Mouse (Mus musculus) ES-Bruce4 (cell line): ENCODE results near the gene Copb2. TPM values are rescaled to one million over a fixed set of nuclear protein-coding genes. Genes with fewer than 3 reads are reported as not detected.

ENCODE experiments used
- H3K27ac ChIP-seq: 2 replicates; pipeline ENCODE4 v1.5.1; 2012; ENCODE audit warnings: low read length, inconsistent platforms; ENCODE audit not compliant: insufficient read depth
- H3K27me3 ChIP-seq: 2 replicates; pipeline ENCODE4 v1.6.1; 2012; ENCODE audit warnings: mild to moderate bottlenecking, low read length, inconsistent platforms; ENCODE audit not compliant: control insufficient read depth, poor library complexity, insufficient read depth, severe bottlenecking
- H3K36me3 ChIP-seq: 2 replicates; pipeline ENCODE4 v1.6.1; 2012; ENCODE audit warnings: inconsistent platforms, mild to moderate bottlenecking, low read length, moderate library complexity; ENCODE audit not compliant: control insufficient read depth, poor library complexity, insufficient read depth, severe bottlenecking
- H3K4me1 ChIP-seq: one replicate; pipeline ENCODE4 v1.8.1; 2011; ENCODE audit warnings: low read length; ENCODE audit not compliant: control insufficient read depth, insufficient read depth
- H3K4me3 ChIP-seq: 2 replicates; pipeline ENCODE4 v1.5.1; 2011; ENCODE audit warnings: low read depth, mild to moderate bottlenecking, low read length
- H3K9ac ChIP-seq: 2 replicates; pipeline ENCODE4 v1.6.1; 2012; ENCODE audit warnings: low read depth, mild to moderate bottlenecking, inconsistent platforms; ENCODE audit not compliant: poor library complexity, severe bottlenecking
- H3K9me3 ChIP-seq: replicated peaks from 2 replicates; pipeline ENCODE4 v1.6.1; 2012; ENCODE audit warnings: mild to moderate bottlenecking, low read length, inconsistent platforms; ENCODE audit not compliant: control insufficient read depth, poor library complexity, insufficient read depth, severe bottlenecking
- CTCF ChIP-seq: IDR thresholded peaks from one replicate; pipeline ENCODE4 v1.8.1; 2011; ENCODE audit warnings: low read depth, low read length
- EP300 ChIP-seq: IDR thresholded peaks from 2 replicates; pipeline ENCODE4 v1.6.1; 2011; ENCODE audit warnings: low read depth, low read length; ENCODE audit not compliant: insufficient read depth
- POLR2A ChIP-seq: IDR thresholded peaks from one replicate; pipeline ENCODE4 v1.8.1; 2011; ENCODE audit warnings: low read length; ENCODE audit not compliant: insufficient read depth
- polyA plus RNA-seq: library from polyadenylated mRNA; stranded (reverse); fragments of >200 nt; gene quantifications from 2 replicates; pipeline ENCODE4 v1.2.4, GENCODE M21; 2011; ENCODE audit warnings: low read depth; ENCODE audit not compliant: missing spikeins, insufficient read depth, insufficient read length

The Copb2 gene
- polyA plus RNA-seq, 1 experiment, result 146 TPM

DNA sequence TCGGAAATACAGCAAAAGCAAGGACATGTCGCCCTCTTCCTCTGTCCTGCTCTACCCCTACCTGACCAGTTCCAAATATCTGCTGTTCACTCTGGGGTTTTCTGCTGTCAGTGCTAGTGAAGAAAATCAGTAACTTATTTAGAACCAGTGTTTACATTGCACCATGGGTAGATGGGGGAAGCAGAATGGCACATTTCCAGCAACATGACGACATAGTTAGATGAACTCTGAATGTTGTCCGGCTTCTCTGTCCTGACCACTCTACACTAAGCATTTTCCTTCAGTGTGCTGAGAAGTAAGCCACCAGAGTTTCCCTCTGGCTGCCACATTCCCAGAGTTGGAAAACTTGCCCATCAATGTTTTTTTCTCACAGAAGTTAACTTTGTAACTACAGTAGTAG is 20.3 kb downstream of the Copb2 start:
- Histone ChIP-seq H3K4me3 (no peak overlapping the region), H3K36me3 (peaks cover 39% of the 10 kb centered on the region), H3K4me1 (no peaks in the 10 kb centered on the region), H3K9me3 (no peaks in the 10 kb centered on the region), H3K27ac (no peak overlapping the region), H3K27me3 (no peaks in the 10 kb centered on the region), H3K9ac (no peak overlapping the region)
- TF ChIP-seq EP300 (no peak), POLR2A (no peak), CTCF (no peak)

DNA sequence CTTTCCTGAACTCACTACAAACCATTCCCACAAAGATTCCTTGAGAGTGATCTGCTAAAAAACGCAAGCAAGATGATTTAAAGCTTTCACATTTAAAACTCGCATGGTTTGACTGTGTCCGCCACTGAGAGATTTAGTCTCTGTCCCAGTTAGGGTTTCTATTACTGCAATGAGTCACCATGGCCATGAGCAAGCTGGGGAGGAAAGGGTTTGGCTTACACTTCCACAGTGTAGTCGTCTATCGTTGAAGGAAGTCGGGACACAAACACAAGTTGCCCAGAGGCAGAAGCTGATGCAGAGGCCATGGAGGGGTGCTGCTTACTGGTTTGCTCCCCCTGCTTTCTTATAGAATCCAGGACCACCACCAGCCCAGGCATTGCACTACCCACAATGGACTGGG is 36.6 kb downstream of the Copb2 start:
- Histone ChIP-seq H3K9ac (no peak overlapping the region), H3K36me3 (peaks cover 5% of the 10 kb centered on the region; the same call in 1 of the 2 replicates), H3K9me3 (no peaks in the 10 kb centered on the region), H3K27me3 (no peaks in the 10 kb centered on the region), H3K4me1 (no peaks in the 10 kb centered on the region), H3K27ac (no peak overlapping the region), H3K4me3 (no peak overlapping the region)
- TF ChIP-seq CTCF, result no peak
- no peak for TF ChIP-seq POLR2A
- TF ChIP-seq EP300, result no peak

DNA sequence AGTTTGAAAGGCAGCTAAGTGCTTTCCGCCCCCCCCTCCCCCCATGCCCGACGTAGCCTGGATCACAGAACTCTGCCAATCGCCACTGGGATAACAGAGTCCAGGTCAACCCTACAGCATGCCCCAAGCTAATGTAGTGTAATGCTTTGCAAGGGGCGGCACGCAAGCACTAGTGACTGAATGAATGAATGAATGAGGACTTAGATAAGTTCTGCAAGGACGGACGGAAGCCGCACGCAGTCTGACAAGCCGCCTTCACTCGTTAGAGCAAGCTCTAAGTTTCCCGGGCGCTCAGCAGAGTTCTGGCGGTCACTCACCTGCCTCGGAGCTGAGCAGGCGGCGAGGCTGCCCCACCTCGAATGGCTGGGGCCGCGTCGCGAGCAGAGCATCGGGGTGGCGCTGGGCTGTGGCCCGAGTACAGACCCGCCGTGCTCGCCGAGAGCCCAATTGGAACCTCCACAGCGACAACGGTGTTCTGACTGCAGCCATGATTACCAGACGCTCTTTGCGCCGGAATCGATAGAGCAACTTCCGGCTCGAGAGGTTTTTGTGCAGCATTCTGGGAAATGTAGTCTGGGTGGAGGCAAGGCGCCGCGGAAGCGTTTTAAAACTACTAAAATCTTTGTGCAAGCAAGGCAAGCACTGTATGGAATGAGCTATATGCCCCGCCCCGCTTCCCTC is 37.8 kb downstream of the Copb2 start, which contains the start of gene Mrps22:
TSS of gene Mrps22 (minus strand) at position 505 of the 681 bp plus-strand sequence.
- no peaks in the 10 kb centered on the region for H3K4me1 ChIP-seq
- H3K4me3 ChIP-seq, result peak within 1 kb of the TSS; percentile 94
- no peak for TF ChIP-seq EP300
- no peak for TF ChIP-seq CTCF
- peak; percentile 63 for TF ChIP-seq POLR2A
- peak within 1 kb of the TSS; percentile 69 for H3K9ac ChIP-seq
- H3K27me3 ChIP-seq, result no peaks in the 10 kb centered on the region
- H3K9me3 ChIP-seq, result no peaks in the 10 kb centered on the region
- H3K36me3 ChIP-seq, result 0 out of 2 replicates have a peak, but pooled peaks cover 4% of the 10 kb centered on the region
- no peak within 1 kb of the TSS for H3K27ac ChIP-seq

DNA sequence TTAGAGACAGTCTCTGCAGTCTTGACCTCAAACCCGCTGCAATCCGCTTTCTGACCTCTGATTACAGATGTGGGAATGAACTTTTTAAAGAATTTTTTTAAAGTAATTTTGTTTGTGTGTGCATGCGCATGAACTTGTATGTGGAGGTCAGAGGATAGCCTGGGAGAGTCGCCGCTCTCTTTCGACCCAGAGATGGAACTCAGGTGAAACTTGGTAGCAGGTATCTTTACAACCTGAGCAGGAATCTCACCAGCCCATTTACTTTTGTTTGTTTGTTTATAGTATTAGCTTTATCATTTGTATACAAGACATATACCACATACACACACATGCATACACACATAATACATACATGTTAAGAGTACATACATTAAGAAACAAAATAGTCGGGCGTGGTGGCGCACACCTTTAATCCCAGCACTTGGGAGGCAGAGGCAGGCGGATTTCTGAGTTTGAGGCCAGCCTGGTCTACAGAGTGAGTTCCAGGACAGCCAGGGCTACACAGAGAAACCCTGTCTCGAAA is 38.4 kb downstream of the Copb2 start:
- no peaks in the 10 kb centered on the region for H3K9me3 ChIP-seq
- peak overlapping the region; percentile 69; the same call in 1 of the 2 replicates for H3K9ac ChIP-seq
- no peaks in the 10 kb centered on the region for H3K36me3 ChIP-seq
- no peaks in the 10 kb centered on the region for H3K4me1 ChIP-seq
- peak overlapping the region; percentile 94 for H3K4me3 ChIP-seq
- no peak overlapping the region for H3K27ac ChIP-seq
- no peaks in the 10 kb centered on the region for H3K27me3 ChIP-seq
- TF ChIP-seq POLR2A (no peak), EP300 (no peak), CTCF (no peak)

DNA sequence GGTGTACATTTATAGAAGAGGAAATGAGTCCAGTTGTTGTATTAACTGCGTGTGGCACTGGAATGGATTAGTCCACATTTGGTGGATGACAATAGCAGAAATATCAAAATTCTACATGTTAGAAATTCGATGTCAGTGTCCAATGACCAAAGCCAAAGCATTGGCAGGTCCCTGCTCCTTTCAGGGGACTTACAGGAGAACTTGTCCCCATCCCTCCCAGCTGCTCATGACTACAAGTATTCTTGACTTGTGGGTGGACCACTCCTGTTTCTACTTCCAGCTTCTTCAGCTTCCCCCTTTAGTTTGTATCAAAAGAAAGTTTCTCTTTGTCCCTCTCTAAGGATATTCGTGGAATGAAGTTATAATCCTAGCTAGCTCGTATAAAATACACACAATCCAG is 41.4 kb downstream of the Copb2 start:
- TF ChIP-seq EP300 (no peak), POLR2A (no peak), CTCF (no peak)
- Histone ChIP-seq H3K9me3 (no peaks in the 10 kb centered on the region), H3K27me3 (no peaks in the 10 kb centered on the region), H3K4me3 (no peak overlapping the region), H3K27ac (no peak overlapping the region), H3K9ac (no peak overlapping the region), H3K36me3 (no peaks in the 10 kb centered on the region), H3K4me1 (no peaks in the 10 kb centered on the region)

DNA sequence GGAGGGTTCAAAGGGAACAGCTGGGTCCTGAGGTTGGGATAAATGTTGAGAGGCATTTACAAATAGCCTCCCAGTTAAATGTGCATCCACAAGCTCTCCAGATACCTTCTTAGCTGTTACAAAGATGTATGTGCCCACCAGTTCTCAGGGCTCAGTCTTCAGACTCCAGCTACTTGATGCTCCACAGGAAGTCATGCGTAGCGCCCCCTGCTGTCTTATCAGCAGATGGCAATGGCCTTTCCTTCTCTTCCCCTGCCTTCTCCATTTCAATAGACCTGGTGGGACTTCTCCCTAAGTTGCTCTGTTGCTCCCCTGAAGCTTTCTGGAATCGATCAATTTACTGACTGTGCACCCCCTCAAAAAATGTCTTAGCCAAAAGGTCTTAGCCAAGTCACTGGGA is 65.0 kb downstream of the Copb2 start:
- no peaks in the 10 kb centered on the region for H3K4me1 ChIP-seq
- H3K27me3 ChIP-seq, result no peaks in the 10 kb centered on the region
- H3K36me3 ChIP-seq, result no peaks in the 10 kb centered on the region
- H3K9me3 ChIP-seq, result no peaks in the 10 kb centered on the region
- H3K27ac ChIP-seq, result no peak overlapping the region
- no peak overlapping the region for H3K4me3 ChIP-seq
- TF ChIP-seq CTCF (peak; percentile 35), POLR2A (no peak), EP300 (no peak)
- H3K9ac ChIP-seq, result no peak overlapping the region
